Mouse (Mus musculus) mesoderm, embryonic 11.5 days (tissue): ENCODE measurements around the gene Hexim2.

ENCODE experiments used
- DNase-seq: peaks from one replicate; pipeline ENCODE4 v3.0.0-alpha.2; 2012; ENCODE audit warnings: low read depth, low spot score

The Hexim2 gene

DNA sequence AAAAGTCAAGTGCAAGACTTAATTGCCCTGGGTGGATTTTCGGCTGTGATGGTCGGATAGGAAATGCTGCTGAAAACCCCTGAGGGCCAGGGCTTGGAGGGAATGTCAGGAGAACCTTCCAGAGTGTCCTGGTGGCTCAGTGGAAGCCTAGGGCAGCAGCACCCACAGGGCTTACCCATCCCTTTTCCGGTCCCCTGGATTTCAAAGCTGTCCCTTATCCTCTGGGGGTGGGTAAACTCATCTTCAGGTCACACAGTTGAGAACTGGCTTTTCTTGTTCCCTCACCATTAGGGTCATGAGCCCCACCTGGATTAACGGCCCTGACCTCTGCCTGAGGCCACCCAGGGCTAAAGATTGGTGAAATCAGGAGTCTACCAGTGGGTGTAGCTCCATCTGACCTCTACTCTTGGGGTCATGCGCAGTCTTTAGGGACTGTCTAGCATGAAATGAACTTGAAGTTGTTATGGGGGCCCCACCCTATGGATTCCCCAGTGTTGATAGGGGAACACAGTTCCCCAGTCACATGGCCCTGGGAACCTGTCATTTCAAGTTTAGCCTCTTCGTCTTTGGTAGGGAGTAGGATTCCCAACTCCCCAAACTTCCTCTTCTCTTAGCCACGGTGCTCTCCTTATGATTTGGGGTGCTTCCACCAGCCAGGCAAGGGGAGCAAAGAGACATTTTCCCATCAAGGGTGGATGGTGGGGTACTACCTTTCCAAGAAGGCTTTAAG is 41.0 kb downstream of the Hexim2 start:
- DNase-seq, result no peak

DNA sequence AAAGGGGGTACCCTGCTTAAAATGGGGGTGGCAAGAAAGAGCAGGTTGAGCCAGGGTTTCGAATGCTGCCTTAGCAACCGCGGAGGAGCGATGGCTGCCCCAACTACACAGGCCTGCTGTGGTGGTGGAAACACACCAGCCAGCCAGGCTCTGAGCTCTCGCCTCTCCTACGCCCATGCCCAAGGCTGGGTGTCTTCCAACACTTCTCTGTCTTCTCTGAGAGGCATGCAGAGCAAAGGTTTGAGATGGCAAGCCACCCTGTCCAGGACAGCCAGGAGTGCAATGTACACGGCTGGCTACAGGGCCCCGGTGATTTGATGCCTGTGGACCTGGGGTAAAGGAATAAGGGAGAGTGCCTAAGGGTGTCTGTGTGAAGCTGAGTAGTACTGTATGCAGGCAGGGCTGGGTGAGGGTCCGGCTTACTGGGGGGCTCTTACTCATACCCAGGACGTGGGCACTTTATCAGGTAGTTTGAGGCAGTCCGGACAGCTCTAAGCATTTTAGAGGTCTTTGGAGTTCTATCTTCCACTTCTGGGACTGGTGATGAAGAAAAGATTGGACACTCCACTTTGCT is 41.6 kb downstream of the Hexim2 start:
- DNase-seq, result no peak

GRCm38 (mm10) chr11:103174411-103174832 is 42.2 kb downstream of the Hexim2 start:
- DNase-seq, result no peak

- DNase-seq, result no peak
Observed at GRCm38 (mm10) chr11:103174891-103175391, 42.7 kb downstream of the Hexim2 start.

- no peak for DNase-seq
Observed at GRCm38 (mm10) chr11:103175688-103176442, 43.6 kb downstream of the Hexim2 start.

DNA sequence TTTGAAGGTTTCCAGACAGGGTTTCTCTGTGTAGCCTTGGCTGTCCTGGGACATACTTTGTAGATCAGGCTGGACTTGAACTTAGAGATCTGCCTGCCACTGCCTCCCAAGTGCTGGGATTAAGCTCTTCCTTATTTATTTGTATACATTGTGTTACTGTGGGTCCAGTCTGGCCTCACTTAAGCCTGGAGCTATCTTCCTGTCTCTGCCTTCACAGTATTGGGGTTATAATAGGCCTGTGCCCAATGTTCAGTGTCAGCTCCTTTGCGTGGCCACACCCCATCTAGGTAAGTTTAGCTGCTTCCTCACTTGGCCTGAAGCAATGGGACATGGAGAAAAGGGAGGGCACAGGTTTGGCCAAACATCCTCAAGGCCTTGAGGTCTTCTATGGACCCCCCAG is 44.3 kb downstream of the Hexim2 start:
- DNase-seq, result no peak

DNA sequence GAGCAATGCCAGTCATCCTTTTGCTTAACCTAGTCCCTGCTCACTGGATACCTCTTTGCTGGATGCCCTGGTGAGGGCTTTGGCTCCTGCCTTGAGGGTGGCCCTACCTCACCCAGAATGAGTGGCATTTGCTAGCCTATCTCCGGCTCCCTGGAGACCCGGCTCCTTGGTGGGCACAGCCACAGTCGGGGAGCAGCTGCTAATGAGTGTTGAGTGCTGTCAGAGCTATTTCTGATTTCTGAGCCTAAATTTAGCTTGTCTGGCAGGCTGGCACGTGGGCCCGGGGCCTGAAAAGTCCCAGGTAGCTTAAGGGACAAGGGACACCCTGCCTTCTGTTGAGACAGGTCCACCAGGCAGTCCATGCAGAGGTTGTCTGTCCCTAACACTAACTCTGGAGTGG is 45.0 kb downstream of the Hexim2 start:
- DNase-seq, result no peak

DNA sequence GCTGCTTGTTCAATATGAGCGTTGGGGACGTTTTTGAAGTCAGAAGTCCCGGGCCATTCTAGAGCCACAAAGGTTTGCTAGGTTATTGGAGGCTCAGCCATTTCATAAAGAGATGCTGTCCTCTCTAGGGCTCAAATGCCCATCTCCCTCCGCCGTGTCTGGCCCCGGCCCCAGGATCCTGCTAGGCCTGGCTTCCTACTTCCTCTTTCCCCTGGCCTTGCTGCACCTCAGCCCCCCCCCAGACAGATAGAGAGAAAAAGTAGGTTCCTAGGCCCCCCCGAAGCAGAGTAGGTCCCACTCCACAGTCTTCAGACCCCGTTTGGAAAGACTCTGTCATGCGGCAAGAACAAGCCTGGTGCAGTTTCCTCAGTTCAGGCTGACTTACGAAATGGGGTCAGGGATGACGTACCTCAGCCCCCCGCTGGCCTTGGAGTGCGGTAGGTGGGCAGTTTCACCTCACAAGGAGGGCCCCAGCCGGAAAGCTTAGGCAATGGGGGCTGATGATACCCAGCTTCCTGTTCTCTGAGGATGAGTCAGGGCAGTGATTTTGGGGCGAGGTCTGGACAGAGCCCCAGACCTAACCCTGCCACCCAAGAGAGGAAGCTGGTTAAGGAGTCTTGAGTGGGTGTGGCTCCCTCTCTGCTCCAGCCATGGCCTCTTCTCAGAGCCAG is 45.7 kb downstream of the Hexim2 start:
- no peak for DNase-seq

DNA sequence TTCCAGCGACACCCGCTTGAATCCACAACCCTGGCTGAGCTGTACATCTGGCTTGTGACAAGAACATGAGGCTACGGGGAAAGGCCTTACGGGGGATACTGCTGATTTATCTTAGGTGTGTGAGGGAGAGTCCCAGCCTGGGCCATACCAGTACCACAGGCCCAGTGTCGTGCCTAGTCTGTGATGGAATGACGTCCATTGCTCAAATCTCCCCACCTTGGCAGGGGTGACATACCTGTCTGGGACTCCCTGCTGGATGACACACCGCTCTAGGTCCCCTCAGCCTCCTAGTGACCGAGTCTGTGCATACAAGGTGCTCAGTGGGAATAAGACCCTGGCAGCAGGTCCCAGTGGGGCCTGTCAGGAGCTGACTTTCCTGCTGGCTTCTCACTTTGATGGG is 46.5 kb downstream of the Hexim2 start:
- DNase-seq, result no peak

DNA sequence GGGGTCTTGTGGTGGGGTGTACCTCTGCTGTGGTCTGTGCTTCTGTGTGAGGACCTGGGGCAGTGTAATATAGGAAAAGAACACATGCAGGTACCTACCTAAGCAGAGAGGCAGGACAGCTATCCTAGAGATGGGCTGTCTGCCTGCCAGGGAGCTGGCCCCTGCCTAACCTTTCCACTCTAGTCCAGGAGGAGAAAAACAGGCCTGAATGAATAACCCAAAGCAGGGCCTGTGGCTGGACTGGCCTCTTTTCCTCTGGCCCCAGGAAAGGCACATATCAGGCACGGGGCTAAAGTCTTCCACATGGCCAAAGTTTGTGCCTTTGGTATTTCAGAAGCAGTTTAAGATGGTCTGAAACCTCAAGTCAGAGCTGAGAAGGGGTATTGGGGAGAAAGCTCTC is 48.2 kb downstream of the Hexim2 start:
- no peak for DNase-seq

- DNase-seq, result no peak
Observed at GRCm38 (mm10) chr11:103181349-103181748, 49.1 kb downstream of the Hexim2 start.

DNA sequence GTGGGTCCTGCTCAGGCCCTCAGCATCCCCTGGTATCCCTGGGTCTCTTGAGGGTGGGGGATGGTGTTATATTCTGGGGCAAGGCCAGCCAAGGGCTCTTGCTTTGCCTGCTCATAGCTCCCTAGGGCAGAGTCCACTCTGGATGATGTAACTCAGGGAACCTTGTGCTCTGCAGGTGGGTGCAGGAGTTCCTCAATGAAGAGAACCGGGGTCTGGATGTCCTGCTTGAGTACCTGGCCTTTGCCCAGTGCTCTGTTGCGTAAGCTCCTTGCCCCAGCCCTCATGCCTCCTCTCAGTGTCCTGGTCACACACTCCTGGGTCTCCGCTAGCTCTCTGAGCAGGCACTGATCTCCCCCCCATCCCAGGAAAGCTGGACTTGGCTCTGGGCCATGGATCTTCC is 49.7 kb downstream of the Hexim2 start:
- DNase-seq, result no peak

DNA sequence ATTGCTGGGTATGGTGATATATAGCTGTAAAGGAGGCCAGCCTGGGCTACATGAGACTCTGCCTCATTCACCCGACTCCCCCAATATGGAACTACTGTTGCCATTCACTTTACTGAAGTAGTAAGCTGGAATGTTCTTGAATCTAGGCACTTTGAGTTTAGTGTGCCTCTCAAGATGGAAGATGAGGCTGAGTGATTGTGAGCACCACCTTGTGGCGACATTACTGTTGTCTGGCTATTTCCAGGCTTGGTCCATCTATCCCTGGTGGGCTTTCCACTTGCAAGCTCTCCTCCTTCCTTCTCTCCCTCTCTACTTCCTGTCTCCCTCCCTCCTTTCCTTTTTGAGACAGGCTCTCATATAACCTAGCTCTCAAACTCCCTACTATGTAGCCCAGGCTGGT is 52.7 kb downstream of the Hexim2 start:
- peak; percentile 56 for DNase-seq
